Comparison of ENCODE assay signal across 10 mouse cellular contexts in the genomic region with DNA sequence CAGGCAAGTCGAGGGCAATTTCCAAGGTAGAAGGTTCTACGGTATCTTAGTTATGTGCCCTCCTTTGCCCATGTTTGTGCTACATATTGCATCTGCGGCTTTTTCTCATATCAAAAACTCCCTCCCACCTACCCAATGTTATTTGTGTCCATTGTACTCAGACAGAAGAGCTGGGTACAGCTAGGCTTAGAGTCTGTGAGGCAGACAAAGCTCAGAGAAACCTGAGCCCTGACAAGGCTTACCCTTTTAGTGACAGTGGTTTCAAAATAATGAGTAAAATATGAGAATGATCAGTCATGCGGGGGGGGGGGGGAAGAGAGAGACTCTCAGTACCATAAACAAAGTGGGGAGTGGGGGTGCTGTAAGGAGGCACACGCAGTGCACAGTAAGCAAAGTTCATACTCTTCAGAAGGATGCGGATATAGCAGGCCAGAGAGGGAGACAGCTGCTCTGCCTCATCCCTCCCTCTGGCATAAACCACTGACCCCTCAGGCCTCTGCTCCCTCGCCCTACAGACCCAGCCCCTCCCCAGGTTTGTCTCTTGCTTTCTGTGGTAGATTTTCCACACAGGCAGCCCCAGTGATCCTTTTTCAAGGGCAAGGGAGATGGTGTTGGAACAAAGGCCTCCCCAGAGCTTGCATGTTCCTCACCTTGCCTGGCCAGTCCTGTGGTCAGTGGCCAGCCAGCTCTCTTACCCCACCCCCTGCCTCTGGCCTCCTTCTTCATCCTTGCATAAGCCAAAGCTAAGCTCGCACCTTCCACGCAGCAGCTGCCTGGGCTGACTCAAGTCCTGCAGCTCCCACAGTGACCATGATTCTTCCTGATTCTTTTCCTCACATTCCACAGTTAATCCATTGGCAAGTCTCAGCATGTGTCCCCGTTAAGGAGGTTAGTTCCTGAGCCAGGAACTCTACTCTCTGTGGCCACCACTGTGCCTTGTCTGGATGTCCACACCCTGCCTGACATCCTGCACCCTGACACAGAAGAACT. TPM values are rescaled to one million over a fixed set of nuclear protein-coding genes. Genes with fewer than 3 reads are reported as not detected.
DNase-seq lines count a peak whose midpoint lies in the region; ATAC-seq and TF ChIP-seq lines count a peak whose summit lies in the region.
"Had no signal": no experiment of that assay in that cellular context is flagged by ENCODE, and none has a peak within 500 bp of the region (broad histone marks: within the 10 kb centered on the region; RNA-seq: fewer than 3 reads in every experiment).

No protein-coding gene starts in this region.

- no peak overlapping the region for H3K4me3 ChIP-seq in heart, postnatal 0 days (ENCODE audit: low read depth, low read length)
- H3K4me3 ChIP-seq in stomach, postnatal 0 days (ENCODE audit: low read depth, low read length): no peak overlapping the region
- H3K4me3 ChIP-seq: liver, embryonic 13.5 days had no signal

- WGBS in heart, postnatal 0 days: 58% methylated on average over 10 of the region's 10 CpGs
- WGBS in stomach, postnatal 0 days: 38% methylated on average over 10 of the region's 10 CpGs

- peak overlapping the region; percentile 55 for H3K27ac ChIP-seq in heart, postnatal 0 days (ENCODE audit: low read depth)
- H3K27ac ChIP-seq in stomach, postnatal 0 days (replicated peaks): peak overlapping the region; percentile 40; the same call in 1 of the 2 replicates
- H3K27ac ChIP-seq: liver, embryonic 13.5 days had no signal

- peak; percentile 15 to 61 for DNase-seq in frontal cortex, adult 2 months (ENCODE audit: extremely low spot score in 1 of 2, low spot score in 1 of 2)
- DNase-seq in frontal cortex, postnatal 14 days (ENCODE audit: low spot score in 2 of 2): no peak
- peak; percentile 53 to 56 for DNase-seq in right cerebral cortex, adult 2 months (ENCODE audit: low spot score in 2 of 2)
- no peak for DNase-seq in right cerebral cortex, postnatal 14 days
- DNase-seq in heart, postnatal 0 days (ENCODE audit: low spot score): no peak
- DNase-seq in stomach, postnatal 0 days (ENCODE audit: low spot score): no peak
- DNase-seq in layer of hippocampus, postnatal 25 days (ENCODE audit: extremely low spot score in 1 of 2, low spot score in 1 of 2): no peak
- DNase-seq in thymus, postnatal 0 days (ENCODE audit: low spot score): no peak
- DNase-seq: liver, embryonic 13.5 days had no signal

- H3K9ac ChIP-seq in heart, postnatal 0 days (replicated peaks; ENCODE audit: low read depth, low read length): no peak overlapping the region
- no peak overlapping the region; the same call in 1 of the 2 replicates for H3K9ac ChIP-seq in stomach, postnatal 0 days (ENCODE audit: low read length)
- H3K9ac ChIP-seq: liver, embryonic 13.5 days had no signal

- TF ChIP-seq CTCF in heart, postnatal 0 days (IDR thresholded peaks at IDR 0.05; ENCODE audit: low read depth): no peak
- TF ChIP-seq CTCF in stomach, postnatal 0 days (IDR thresholded peaks at IDR 0.05; ENCODE audit: low read depth): no peak

- ATAC-seq in heart, postnatal 0 days (ENCODE audit: insufficient read depth, low read depth): peak; percentile 68
- peak; percentile 55 for ATAC-seq in stomach, postnatal 0 days (ENCODE audit: low FRiP score, low TSS enrichment)

- H3K27me3 ChIP-seq in heart, postnatal 0 days (ENCODE audit: control insufficient read depth, insufficient read depth, low read length): no peaks in the 10 kb centered on the region
- H3K27me3 ChIP-seq in stomach, postnatal 0 days (ENCODE audit: control insufficient read depth, insufficient read depth, low read length): no peaks in the 10 kb centered on the region
- H3K27me3 ChIP-seq: CH12.LX; liver, embryonic 13.5 days had no signal

- H3K36me3 ChIP-seq in heart, postnatal 0 days (replicated peaks; ENCODE audit: control insufficient read depth, insufficient read depth, low read length): no peaks in the 10 kb centered on the region
- H3K36me3 ChIP-seq in stomach, postnatal 0 days (ENCODE audit: control insufficient read depth, insufficient read depth, low read length): no peaks in the 10 kb centered on the region
- H3K36me3 ChIP-seq: liver, embryonic 13.5 days had no signal

- no peak for TF ChIP-seq EP300 in heart, postnatal 0 days (IDR thresholded peaks at IDR 0.05; ENCODE audit: low read depth)
- no peak for TF ChIP-seq EP300 in stomach, postnatal 0 days (optimal IDR thresholded peaks at IDR 0.05)

- no peaks in the 10 kb centered on the region for H3K9me3 ChIP-seq in heart, postnatal 0 days (replicated peaks; ENCODE audit: control insufficient read depth, low read length)
- H3K9me3 ChIP-seq in stomach, postnatal 0 days (ENCODE audit: control insufficient read depth, low read length): no peaks in the 10 kb centered on the region
- H3K9me3 ChIP-seq: liver, embryonic 13.5 days had no signal

- H3K4me1 ChIP-seq in heart, postnatal 0 days (ENCODE audit: control insufficient read depth, insufficient read depth): no peaks in the 10 kb centered on the region
- H3K4me1 ChIP-seq in stomach, postnatal 0 days (replicated peaks; ENCODE audit: control insufficient read depth, insufficient read depth): 0 out of 2 replicates have a peak, but pooled peaks cover 6% of the 10 kb centered on the region

- no peak overlapping the region for H3K4me2 ChIP-seq in heart, postnatal 0 days (ENCODE audit: low read depth, low read length)
- H3K4me2 ChIP-seq in stomach, postnatal 0 days (replicated peaks; ENCODE audit: low read depth): no peak overlapping the region
- H3K4me2 ChIP-seq: liver, embryonic 13.5 days had no signal

RNA-seq across cellular contexts. Expression of gene Hhat, which starts 35.4 kb away (rescaled TPM):
- polyA plus RNA-seq in frontal cortex, adult 2 months (2012; rRNA removed): 1.6 and 1.7 TPM in 2 replicates
- 6.7 and 13.2 TPM in 2 replicates for total RNA-seq in heart, postnatal 0 days (2014; rRNA removed; ENCODE audit: low replicate concordance)
- 3.7 and 4.0 TPM in 2 replicates for polyA plus RNA-seq in heart, postnatal 0 days (2015; fragmentation: Nextera tagmentation; extraction: Ambion mirVana)
- polyA plus RNA-seq in stomach, postnatal 0 days (2015; fragmentation: Nextera tagmentation; extraction: Ambion mirVana): 3.1 and 3.6 TPM in 2 replicates
- 1 to 10 TPM; 1.2 to 1.8 TPM for total RNA-seq in layer of hippocampus, postnatal 25 days (2021)
- polyA plus RNA-seq in thymus, postnatal 0 days (2015; fragmentation: Nextera tagmentation; extraction: Ambion mirVana): 3.6 and 3.7 TPM in 2 replicates

RNA-seq across cellular contexts. Expression of gene Sertad4, which starts 49.1 kb away (rescaled TPM):
- polyA plus RNA-seq in frontal cortex, adult 2 months (2012; rRNA removed): 19.1 and 23.5 TPM in 2 replicates
- 2.3 and 4.0 TPM in 2 replicates for total RNA-seq in heart, postnatal 0 days (2014; rRNA removed; ENCODE audit: low replicate concordance)
- polyA plus RNA-seq in heart, postnatal 0 days (2015; fragmentation: Nextera tagmentation; extraction: Ambion mirVana): 5.0 and 5.5 TPM in 2 replicates
- 5.7 and 6.6 TPM in 2 replicates for polyA plus RNA-seq in stomach, postnatal 0 days (2015; fragmentation: Nextera tagmentation; extraction: Ambion mirVana)
- total RNA-seq in layer of hippocampus, postnatal 25 days (2021): 10 to 100 TPM; 14.5 to 19.5 TPM
- 2.6 and 3.2 TPM in 2 replicates for polyA plus RNA-seq in thymus, postnatal 0 days (2015; fragmentation: Nextera tagmentation; extraction: Ambion mirVana)
- total RNA-seq: CH12.LX had no signal

Comparison
In these comparisons a context has a peak if more than half of its experiments do, and no peak if none do; other contexts are left out.
1. DNase-seq: peak in frontal cortex, adult 2 months (2 of 2) and right cerebral cortex, adult 2 months (2 of 2); none in frontal cortex, postnatal 14 days (0 of 2), right cerebral cortex, postnatal 14 days (single experiment), heart, postnatal 0 days (single experiment), stomach, postnatal 0 days (single experiment), layer of hippocampus, postnatal 25 days (0 of 2) and thymus, postnatal 0 days (single experiment).